Mouse (Mus musculus) forebrain, embryonic 16.5 days (tissue): ENCODE data around the gene Slco4c1. TPM values are rescaled to one million over a fixed set of nuclear protein-coding genes. Genes with fewer than 3 reads are reported as not detected.

Experiments
- ATAC-seq: fragments of 200-750 bp; cut with Nextera tagmentation; 2 replicates; pipeline ENCODE4 v1.8.0; 2017; ENCODE audit warnings: mild to moderate bottlenecking, moderate library complexity
- H3K27ac ChIP-seq: fragments of 300-500 bp; sonication (generic); 2 replicates; pipeline ENCODE4 v1.5.1; 2014; ENCODE audit warnings: low read length, control low read depth
- H3K27me3 ChIP-seq: fragments of 300-500 bp; sonication (generic); replicated peaks from 2 replicates; pipeline ENCODE4 v1.6.1; 2014; ENCODE audit warnings: low read length; ENCODE audit not compliant: control insufficient read depth, insufficient read depth
- H3K36me3 ChIP-seq: fragments of 300-500 bp; sonication (generic); 2 replicates; pipeline ENCODE4 v1.6.1; 2014; ENCODE audit not compliant: control insufficient read depth, insufficient read depth
- H3K4me1 ChIP-seq: fragments of 300-500 bp; sonication (generic); replicated peaks from 2 replicates; pipeline ENCODE4 v1.6.1; 2014; ENCODE audit warnings: low read length; ENCODE audit not compliant: control insufficient read depth, insufficient read depth
- H3K4me2 ChIP-seq: fragments of 300-500 bp; sonication (generic); 2 replicates; pipeline ENCODE4 v1.6.1; 2014; ENCODE audit warnings: mild to moderate bottlenecking, low read length, control low read depth
- H3K4me3 ChIP-seq: fragments of 300-500 bp; sonication (generic); replicated peaks from 2 replicates; pipeline ENCODE4 v1.5.1; 2014; ENCODE audit warnings: mild to moderate bottlenecking, low read length, control low read depth
- H3K9ac ChIP-seq: fragments of 300-500 bp; sonication (generic); replicated peaks from 2 replicates; pipeline ENCODE4 v1.6.1; 2014; ENCODE audit warnings: low read depth, low read length, control low read depth
- H3K9me3 ChIP-seq: fragments of 300-500 bp; sonication (generic); 2 replicates; pipeline ENCODE4 v1.6.1; 2016; ENCODE audit warnings: low read length; ENCODE audit not compliant: control insufficient read depth
- WGBS: fragments of 180-500 bp; shearing (Covaris S2); extraction: QIAGEN DNeasy Blood & Tissue Kit; methylation state at CpG from one replicate; pipeline ENCODE4 v1.1.7; 2014; 5-methylcytosine and 5-hydroxymethylcytosine counted together
- polyA plus RNA-seq: library from polyadenylated mRNA; unstranded; fragments of >200 nt; fragmentation: Nextera tagmentation; extraction: Ambion mirVana; gene quantifications from 2 replicates; pipeline ENCODE4 v1.2.1, GENCODE M21; 2015

The Slco4c1 gene
- polyA plus RNA-seq, 1 experiment from 2014 or later: 0.81 TPM

DNA sequence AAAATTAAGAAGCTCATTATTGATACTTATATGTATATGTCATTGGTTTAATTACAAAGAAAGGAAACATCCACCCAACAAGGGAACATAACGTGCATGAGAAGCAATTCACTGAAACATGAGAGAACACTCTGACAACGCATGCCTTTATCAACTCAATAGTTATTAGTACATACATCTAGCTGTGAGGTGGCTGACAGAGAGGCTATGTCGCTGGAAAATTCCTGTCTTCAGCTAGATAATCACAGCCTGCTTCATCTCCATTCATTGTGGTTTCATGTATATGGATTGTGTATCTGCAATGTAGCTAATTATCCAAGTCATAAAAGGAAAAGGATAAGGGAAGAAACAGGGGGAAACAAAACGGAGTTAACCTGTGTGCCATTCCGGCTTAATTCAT lies 77.7 kb downstream of the Slco4c1 start:
- H3K4me3 ChIP-seq: no peak overlapping the region
- ATAC-seq: no peak
- 35% methylated on average over 5 of the region's 5 CpGs for WGBS

DNA sequence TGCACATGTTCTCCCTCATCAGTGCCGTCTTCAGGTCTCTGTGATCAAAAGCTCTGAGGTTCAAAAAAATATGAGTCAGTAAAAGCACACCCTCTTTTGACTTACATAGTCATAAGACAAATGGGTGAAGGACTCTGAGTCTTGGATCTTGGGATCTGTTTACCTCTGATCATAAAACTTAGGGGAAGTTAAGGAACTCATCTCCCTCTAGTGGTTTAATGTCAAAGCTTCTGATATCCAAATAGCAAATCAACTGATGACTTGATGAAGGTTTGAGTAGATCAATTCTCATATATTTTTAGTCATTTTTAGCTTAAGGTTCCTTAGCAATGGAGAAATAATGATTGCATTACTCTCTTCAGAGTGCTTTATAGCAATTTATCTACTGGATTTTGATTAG lies 82.7 kb downstream of the Slco4c1 start:
- Histone ChIP-seq H3K4me3 (no peak overlapping the region), H3K36me3 (no peaks in the 10 kb centered on the region), H3K27ac (no peak overlapping the region), H3K27me3 (no peaks in the 10 kb centered on the region), H3K9me3 (no peaks in the 10 kb centered on the region), H3K4me1 (no peaks in the 10 kb centered on the region), H3K9ac (no peak overlapping the region), H3K4me2 (no peak overlapping the region)
- 92% methylated on average over 1 of the region's 1 CpGs for WGBS
- no peak for ATAC-seq

More for the DNA sequence above, 77.7 kb downstream of the Slco4c1 start:
- Histone ChIP-seq H3K4me1 (no peaks in the 10 kb centered on the region), H3K9ac (no peak overlapping the region), H3K27ac (no peak overlapping the region), H3K36me3 (no peaks in the 10 kb centered on the region), H3K9me3 (no peaks in the 10 kb centered on the region), H3K4me2 (0 out of 2 replicates have a peak overlapping the region, but pooled peaks have one; percentile 17), H3K27me3 (no peaks in the 10 kb centered on the region)

DNA sequence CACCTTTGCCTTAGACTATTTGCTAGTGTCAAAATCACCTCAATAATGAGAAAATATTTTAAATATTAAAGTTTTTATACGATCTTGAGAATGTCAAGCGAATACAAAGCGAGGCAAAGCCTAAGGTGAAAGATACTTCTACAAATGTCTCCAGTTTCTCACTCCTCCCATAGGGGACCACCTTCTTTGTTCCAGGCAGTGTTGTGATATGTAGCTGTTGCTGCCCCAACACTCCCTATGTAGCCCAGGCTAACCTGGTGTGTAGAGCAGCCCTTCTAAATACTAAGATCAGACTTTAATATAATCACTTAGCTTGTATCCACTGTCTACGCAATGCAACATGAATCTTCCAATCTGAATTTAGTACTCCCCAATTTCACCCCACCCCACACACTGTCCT lies 97.8 kb downstream of the Slco4c1 start:
- H3K4me2 ChIP-seq: no peak overlapping the region
- ATAC-seq: peak; percentile 54; the same call in 1 of the 2 replicates
- H3K27ac ChIP-seq: peak overlapping the region; percentile 53
- H3K36me3 ChIP-seq: no peaks in the 10 kb centered on the region
- no peaks in the 10 kb centered on the region for H3K27me3 ChIP-seq
- H3K9ac ChIP-seq: no peak overlapping the region
- H3K4me1 ChIP-seq: no peaks in the 10 kb centered on the region
- H3K4me3 ChIP-seq: no peak overlapping the region
- 92% methylated on average over 4 of the region's 4 CpGs for WGBS
- no peaks in the 10 kb centered on the region for H3K9me3 ChIP-seq

DNA sequence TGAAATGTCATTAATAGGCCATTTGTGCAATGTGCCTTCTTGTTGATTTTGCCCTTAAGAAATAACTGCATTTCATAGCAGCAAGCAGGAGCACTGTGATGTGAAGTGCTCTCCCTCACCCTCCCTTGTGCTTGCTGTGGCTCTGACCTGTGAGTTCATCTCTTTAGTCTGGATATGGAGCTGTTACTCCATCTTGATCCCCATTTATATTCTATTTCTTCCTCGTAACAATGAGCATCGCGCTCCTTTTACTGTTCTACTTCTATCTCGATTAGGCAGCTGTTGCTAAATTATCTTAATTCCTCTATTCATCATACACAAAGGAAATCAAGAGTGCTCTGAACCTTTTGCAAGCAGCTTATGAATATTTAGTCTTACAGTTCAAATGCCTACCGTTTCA lies 98.3 kb downstream of the Slco4c1 start:
- Histone ChIP-seq H3K4me2 (no peak overlapping the region), H3K27ac (no peak overlapping the region), H3K4me3 (no peak overlapping the region), H3K27me3 (no peaks in the 10 kb centered on the region), H3K36me3 (no peaks in the 10 kb centered on the region), H3K9me3 (no peaks in the 10 kb centered on the region), H3K4me1 (no peaks in the 10 kb centered on the region), H3K9ac (no peak overlapping the region)
- peak; percentile 83 for ATAC-seq
- WGBS: 42% methylated on average over 5 of the region's 5 CpGs

DNA sequence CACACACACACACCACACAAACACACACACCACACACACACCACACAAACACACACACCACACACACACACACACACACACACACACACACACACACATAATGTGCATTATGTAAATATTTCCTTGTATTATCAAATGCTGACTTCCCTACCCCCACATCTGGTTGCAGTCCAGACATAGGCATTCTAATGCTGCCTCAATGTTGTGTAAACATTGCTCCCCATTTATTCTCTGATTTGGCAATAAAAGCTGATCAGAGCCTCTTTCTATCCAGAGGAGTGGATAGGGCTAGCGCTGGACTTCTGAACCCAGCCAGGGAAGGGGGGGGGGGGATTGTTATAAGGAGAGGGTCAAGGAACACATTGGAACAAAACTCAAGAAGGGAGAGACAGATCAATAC lies 101.7 kb downstream of the Slco4c1 start:
- H3K9me3 ChIP-seq: no peaks in the 10 kb centered on the region
- no peak overlapping the region for H3K4me2 ChIP-seq
- no peak overlapping the region for H3K9ac ChIP-seq
- H3K27ac ChIP-seq: no peak overlapping the region
- WGBS: 64% methylated on average over 1 of the region's 1 CpGs
- H3K4me3 ChIP-seq: no peak overlapping the region
- no peaks in the 10 kb centered on the region for H3K27me3 ChIP-seq
- H3K4me1 ChIP-seq: no peaks in the 10 kb centered on the region
- H3K36me3 ChIP-seq: no peaks in the 10 kb centered on the region
- ATAC-seq: no peak

DNA sequence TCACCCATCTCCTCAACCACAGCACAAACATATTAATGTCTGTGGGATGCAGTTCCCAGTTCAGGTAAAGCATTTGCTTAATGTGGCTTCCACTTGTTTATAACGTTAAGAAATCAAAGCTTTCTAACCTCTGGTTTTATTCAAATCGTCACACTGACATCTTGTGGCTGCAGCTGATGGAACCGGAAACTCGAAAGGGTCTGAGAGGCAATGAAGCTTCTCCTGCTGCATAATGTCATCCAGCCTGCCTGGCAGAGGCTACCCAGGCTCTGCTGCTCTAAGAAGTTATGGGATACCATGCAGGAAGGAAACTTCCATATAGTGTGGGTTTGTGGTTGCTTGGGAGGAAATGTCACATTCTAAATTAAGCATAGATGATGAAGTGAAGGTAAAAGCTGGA lies 103.7 kb downstream of the Slco4c1 start:
- ATAC-seq: peak; percentile 72
- H3K9me3 ChIP-seq: no peaks in the 10 kb centered on the region
- no peak overlapping the region for H3K4me3 ChIP-seq
- H3K27me3 ChIP-seq: no peaks in the 10 kb centered on the region
- H3K9ac ChIP-seq: no peak overlapping the region
- WGBS: 18% methylated on average over 4 of the region's 4 CpGs
- H3K27ac ChIP-seq: no peak overlapping the region
- H3K36me3 ChIP-seq: no peaks in the 10 kb centered on the region
- no peak overlapping the region for H3K4me2 ChIP-seq
- no peaks in the 10 kb centered on the region for H3K4me1 ChIP-seq

DNA sequence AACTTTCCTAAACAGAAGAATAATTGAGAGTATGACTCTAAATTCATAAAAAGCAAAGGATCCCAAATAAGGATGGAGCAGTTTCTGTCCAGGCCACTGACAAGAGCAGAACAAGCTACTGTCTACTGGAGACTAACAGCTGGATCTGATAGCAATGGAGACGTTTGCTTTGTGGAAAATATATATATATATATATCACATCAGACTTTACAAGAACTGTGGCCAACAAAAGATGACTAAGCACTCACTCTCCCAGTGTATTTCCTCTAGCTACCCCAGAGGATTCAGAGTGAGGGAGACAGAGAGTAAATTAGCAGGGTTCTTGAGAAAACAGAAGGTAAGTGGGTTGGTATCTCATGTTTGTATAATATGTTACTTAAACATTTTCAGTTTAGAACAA lies 105.4 kb downstream of the Slco4c1 start:
- H3K4me3 ChIP-seq: no peak overlapping the region
- no peak overlapping the region for H3K4me2 ChIP-seq
- no peak overlapping the region for H3K27ac ChIP-seq
- H3K4me1 ChIP-seq: no peaks in the 10 kb centered on the region
- H3K27me3 ChIP-seq: no peaks in the 10 kb centered on the region
- H3K9ac ChIP-seq: no peak overlapping the region
- WGBS: 65% methylated on average over 1 of the region's 1 CpGs
- no peak for ATAC-seq
- no peaks in the 10 kb centered on the region for H3K36me3 ChIP-seq
- H3K9me3 ChIP-seq: no peaks in the 10 kb centered on the region
